Mouse (Mus musculus): ENCODE results near the gene Prrc2b. TPM values are rescaled to one million over a fixed set of nuclear protein-coding genes. Genes with fewer than 3 reads are reported as not detected.

The Prrc2b gene
- polyA plus RNA-seq, 1 experiment = 1.2 TPM

DNA sequence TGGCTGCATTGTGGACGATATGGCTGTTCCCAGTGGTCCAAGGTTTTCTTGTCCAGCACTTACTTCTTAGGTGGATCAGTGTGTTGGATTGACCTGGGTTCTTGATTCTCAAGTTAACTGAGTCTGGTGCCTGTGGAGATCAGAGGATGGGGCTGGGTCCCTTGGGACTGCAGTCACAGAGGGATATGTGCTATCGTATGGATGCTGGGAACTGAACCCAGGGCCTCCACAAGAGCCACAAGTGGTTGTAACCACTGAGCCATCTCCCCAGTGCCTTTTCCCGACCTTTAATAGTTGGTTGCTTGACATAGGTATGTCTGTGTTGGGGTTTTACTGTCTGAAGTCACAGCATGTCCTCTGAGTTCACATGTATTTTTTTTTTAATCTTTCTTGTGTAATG, 12.2 kb downstream of the Prrc2b start:
- Histone ChIP-seq H3K4me1 (ENCODE audit: control insufficient read depth) (peaks cover 69% of the 10 kb centered on the region), H3K4me3 (replicated peaks) (no peak overlapping the region), H3K9me3 (ENCODE audit: control insufficient read depth, low read length) (peaks cover 2% of the 10 kb centered on the region; the same call in 1 of the 2 replicates), H3K36me3 (ENCODE audit: control insufficient read depth) (peaks cover 24% of the 10 kb centered on the region), H3K27me3 (ENCODE audit: control insufficient read depth) (no peaks in the 10 kb centered on the region)
- TF ChIP-seq TAL1 (IDR thresholded peaks at IDR 0.05; ENCODE audit: low read length) = no peak
- no peak for TF ChIP-seq GATA1 (IDR thresholded peaks at IDR 0.05; ENCODE audit: low read length)

DNA sequence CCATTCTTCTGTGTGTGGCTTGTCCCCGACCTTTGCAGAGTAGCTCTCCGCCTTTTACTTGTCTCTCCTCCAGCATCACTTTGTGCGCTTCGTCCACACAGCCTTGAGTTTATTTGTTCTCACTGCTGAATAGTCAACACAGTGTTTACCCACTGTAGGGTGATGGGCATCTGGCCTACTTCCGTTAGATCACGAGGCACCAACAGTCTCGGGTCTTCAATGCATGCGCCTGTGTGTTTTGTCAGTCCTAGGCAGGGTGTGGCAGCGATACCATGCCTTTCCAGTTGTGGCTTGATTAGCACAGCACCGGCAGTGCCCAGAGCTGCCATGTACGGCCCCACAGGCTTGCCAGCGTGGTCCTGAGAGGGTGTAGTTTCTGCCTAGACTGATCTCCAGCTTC, 13.6 kb downstream of the Prrc2b start:
- no peak overlapping the region for H3K4me3 ChIP-seq (replicated peaks)
- peaks cover 26% of the 10 kb centered on the region for H3K36me3 ChIP-seq (ENCODE audit: control insufficient read depth)
- no peaks in the 10 kb centered on the region for H3K27me3 ChIP-seq (ENCODE audit: control insufficient read depth)
- H3K4me1 ChIP-seq (ENCODE audit: control insufficient read depth) = peaks cover 64% of the 10 kb centered on the region
- TF ChIP-seq GATA1 (IDR thresholded peaks at IDR 0.05; ENCODE audit: low read length) = no peak
- no peak for TF ChIP-seq TAL1 (IDR thresholded peaks at IDR 0.05; ENCODE audit: low read length)
- H3K9me3 ChIP-seq (ENCODE audit: control insufficient read depth, low read length) = peaks cover 2% of the 10 kb centered on the region; the same call in 1 of the 2 replicates

DNA sequence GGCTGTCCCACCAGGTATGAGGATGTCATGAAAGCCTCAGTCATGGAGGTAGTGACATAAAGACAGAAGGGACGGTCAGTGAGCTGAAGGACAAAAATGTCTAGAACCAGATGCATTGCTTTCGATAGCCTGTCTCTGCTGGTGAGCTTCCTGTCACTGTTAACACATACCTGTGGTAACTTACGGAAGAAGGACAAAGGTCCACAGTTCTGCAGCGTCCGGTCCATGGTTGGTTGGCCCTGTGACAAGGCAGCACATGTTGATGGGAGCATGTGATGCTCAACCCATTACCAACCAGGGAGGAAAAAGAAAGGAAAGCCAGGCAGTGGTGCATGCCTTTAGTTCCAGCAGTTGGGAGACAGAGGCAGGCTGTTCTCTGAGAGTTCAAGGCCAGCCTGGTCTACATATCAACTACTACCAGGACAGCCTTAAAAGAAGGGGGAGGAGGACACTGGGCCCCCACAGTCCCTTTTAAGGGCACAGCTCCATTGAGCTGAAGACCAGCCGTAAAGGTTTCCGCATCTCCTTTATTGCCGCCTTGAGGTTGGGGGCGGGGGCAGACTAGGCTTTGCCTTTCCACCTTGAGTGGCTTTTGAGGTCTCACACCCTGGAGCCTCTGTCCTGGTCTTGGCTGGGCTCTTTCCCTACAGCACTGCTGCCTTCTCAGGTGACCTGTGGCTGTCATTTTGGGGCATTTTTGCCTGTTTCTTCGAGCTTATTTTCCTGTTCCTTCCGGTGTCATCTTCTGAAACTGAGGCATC, 14.3 kb downstream of the Prrc2b start:
- peaks cover 2% of the 10 kb centered on the region; the same call in 1 of the 2 replicates for H3K9me3 ChIP-seq (ENCODE audit: control insufficient read depth, low read length)
- peaks cover 25% of the 10 kb centered on the region for H3K36me3 ChIP-seq (ENCODE audit: control insufficient read depth)
- no peaks in the 10 kb centered on the region for H3K27me3 ChIP-seq (ENCODE audit: control insufficient read depth)
- TF ChIP-seq TAL1 (IDR thresholded peaks at IDR 0.05; ENCODE audit: low read length) (no peak), GATA1 (IDR thresholded peaks at IDR 0.05; ENCODE audit: low read length) (no peak)
- no peak overlapping the region for H3K4me3 ChIP-seq (replicated peaks)
- peaks cover 61% of the 10 kb centered on the region for H3K4me1 ChIP-seq (ENCODE audit: control insufficient read depth)

DNA sequence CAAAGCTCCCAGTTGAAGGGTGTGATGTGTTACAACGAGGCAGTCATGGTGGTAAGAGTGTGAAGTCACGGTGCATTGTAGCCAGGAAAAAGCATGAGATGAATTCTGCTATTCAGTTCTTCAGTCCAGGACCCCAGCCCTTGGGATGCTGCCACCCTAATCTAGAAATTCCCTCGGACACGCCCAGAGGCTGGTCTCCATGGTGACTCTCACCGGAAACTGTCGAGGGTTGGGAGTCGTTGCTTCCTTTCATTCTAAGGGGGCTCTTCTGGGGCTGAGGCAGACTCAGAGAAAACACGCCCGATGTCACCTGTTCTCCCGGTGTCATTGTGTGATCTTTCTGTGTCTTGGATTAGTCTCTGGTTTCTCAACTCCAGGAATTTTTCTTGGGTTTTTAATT, 15.7 kb downstream of the Prrc2b start:
- Histone ChIP-seq H3K4me1 (ENCODE audit: control insufficient read depth) (peaks cover 60% of the 10 kb centered on the region), H3K27me3 (ENCODE audit: control insufficient read depth) (no peaks in the 10 kb centered on the region), H3K4me3 (replicated peaks) (no peak overlapping the region), H3K36me3 (ENCODE audit: control insufficient read depth) (peaks cover 21% of the 10 kb centered on the region), H3K9me3 (ENCODE audit: control insufficient read depth, low read length) (no peaks in the 10 kb centered on the region)
- no peak for TF ChIP-seq GATA1 (IDR thresholded peaks at IDR 0.05; ENCODE audit: low read length)
- no peak for TF ChIP-seq TAL1 (IDR thresholded peaks at IDR 0.05; ENCODE audit: low read length)

DNA sequence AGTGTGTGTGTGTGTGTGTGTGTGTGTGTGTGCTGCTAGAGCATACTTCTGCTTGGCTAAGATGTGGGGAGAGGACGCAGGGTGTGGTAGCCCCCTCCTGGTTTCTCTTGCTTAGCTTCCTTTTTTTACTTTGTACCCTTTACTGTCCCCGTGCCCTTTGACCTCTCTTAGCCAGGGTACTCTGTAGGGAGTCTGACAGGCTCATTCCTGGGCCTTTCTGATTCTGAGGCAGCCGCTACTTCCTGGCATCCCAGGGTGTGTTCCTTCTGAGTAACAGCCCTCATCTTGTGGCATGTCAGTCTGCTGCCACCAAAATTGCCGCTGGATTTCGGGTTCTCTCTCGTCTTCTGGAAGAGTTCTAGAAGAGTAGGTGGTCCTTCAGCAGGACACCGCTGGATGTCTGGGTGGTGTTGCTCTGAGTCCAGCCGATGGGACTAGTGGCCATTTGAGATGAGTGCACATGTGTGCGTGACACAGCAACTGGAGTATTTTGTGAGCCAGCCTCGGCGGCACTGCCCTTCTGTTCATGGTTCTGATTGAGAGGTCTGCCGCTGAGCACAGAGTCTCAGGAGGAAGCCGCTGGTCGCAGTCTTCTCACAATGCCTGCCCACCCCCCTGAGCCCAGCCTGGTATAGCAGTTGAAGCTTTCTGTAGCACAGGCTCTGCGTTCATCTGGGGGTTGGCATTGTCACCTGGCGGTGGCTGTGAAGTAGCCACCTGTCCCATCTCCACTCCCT, 16.3 kb downstream of the Prrc2b start:
- H3K4me1 ChIP-seq (ENCODE audit: control insufficient read depth) = peaks cover 55% of the 10 kb centered on the region
- no peak for TF ChIP-seq TAL1 (IDR thresholded peaks at IDR 0.05; ENCODE audit: low read length)
- no peak for TF ChIP-seq GATA1 (IDR thresholded peaks at IDR 0.05; ENCODE audit: low read length)
- peaks cover 18% of the 10 kb centered on the region for H3K36me3 ChIP-seq (ENCODE audit: control insufficient read depth)
- H3K4me3 ChIP-seq (replicated peaks) = no peak overlapping the region
- H3K9me3 ChIP-seq (ENCODE audit: control insufficient read depth, low read length) = no peaks in the 10 kb centered on the region
- no peaks in the 10 kb centered on the region for H3K27me3 ChIP-seq (ENCODE audit: control insufficient read depth)

DNA sequence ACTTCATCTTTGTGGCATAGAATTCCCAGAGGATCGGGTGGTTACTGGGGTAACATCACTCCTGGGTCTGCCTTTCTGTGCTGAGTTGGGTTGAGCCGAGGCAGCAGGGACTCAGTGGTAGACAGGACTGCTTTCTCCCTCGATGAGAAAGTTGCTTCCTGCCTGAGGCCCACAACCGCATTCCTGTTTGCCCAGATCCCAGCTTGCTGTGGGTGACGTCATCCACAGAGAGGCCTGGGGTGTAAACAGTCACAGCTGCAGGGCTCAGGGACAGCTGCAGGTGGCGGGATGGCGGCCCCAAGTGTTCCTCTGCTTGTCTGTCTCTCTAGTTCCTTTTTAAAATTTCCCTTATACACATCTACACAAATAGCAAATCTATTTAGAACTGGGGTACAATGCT, 16.9 kb downstream of the Prrc2b start:
- Histone ChIP-seq H3K4me3 (replicated peaks) (no peak overlapping the region), H3K27me3 (ENCODE audit: control insufficient read depth) (no peaks in the 10 kb centered on the region), H3K9me3 (ENCODE audit: control insufficient read depth, low read length) (no peaks in the 10 kb centered on the region), H3K36me3 (ENCODE audit: control insufficient read depth) (peaks cover 16% of the 10 kb centered on the region), H3K4me1 (ENCODE audit: control insufficient read depth) (peaks cover 51% of the 10 kb centered on the region)
- TF ChIP-seq TAL1 (IDR thresholded peaks at IDR 0.05; ENCODE audit: low read length) (no peak), GATA1 (IDR thresholded peaks at IDR 0.05; ENCODE audit: low read length) (no peak)

DNA sequence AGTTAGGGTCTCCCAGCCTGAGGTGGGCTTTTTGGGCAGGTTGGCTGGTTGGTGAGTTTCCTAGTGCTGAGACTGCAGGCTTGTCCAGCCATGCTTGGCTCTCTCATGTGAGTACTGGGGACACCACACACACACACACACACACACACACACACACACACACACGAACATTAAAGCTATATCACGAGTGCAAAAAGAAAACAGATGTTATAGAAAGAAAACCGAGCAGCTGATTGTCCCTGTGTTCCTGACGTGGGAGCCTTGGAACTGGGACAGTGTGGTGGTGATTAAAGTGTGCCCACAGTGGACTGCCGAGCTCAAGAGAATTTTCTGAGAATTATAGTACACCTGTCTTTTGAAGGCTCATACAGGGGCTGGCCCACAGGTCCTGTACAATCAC, 18.4 kb downstream of the Prrc2b start:
- Histone ChIP-seq H3K9me3 (ENCODE audit: control insufficient read depth, low read length) (no peaks in the 10 kb centered on the region), H3K4me3 (replicated peaks) (no peak overlapping the region), H3K4me1 (ENCODE audit: control insufficient read depth) (peaks cover 43% of the 10 kb centered on the region), H3K36me3 (ENCODE audit: control insufficient read depth) (peaks cover 20% of the 10 kb centered on the region), H3K27me3 (ENCODE audit: control insufficient read depth) (no peaks in the 10 kb centered on the region)
- TF ChIP-seq TAL1 (IDR thresholded peaks at IDR 0.05; ENCODE audit: low read length) (no peak), GATA1 (IDR thresholded peaks at IDR 0.05; ENCODE audit: low read length) (no peak)

DNA sequence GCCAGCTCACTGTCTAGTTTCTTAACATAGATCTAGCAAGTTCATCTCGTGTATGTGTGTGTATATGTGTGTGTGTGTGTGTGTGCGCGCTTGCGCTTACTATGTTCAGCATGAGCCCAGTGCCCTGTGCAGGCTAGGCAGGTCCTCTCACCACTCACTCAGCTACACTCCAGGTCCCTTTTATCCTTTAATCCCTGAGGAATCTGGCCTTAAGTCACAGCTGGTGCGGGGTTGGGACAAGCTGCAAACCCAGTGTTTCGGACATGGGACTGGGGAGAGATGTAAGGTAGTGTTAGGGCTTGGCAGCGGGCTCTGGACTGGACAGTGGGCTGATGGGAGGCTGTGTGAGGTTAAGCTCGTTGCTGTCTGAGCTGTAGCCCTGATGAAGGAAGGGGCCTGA, 19.1 kb downstream of the Prrc2b start:
- peaks cover 39% of the 10 kb centered on the region for H3K4me1 ChIP-seq (ENCODE audit: control insufficient read depth)
- TF ChIP-seq GATA1 (IDR thresholded peaks at IDR 0.05; ENCODE audit: low read length) = no peak
- TF ChIP-seq TAL1 (IDR thresholded peaks at IDR 0.05; ENCODE audit: low read length) = no peak
- H3K27me3 ChIP-seq (ENCODE audit: control insufficient read depth) = no peaks in the 10 kb centered on the region
- peaks cover 21% of the 10 kb centered on the region for H3K36me3 ChIP-seq (ENCODE audit: control insufficient read depth)
- no peak overlapping the region for H3K4me3 ChIP-seq (replicated peaks)
- H3K9me3 ChIP-seq (ENCODE audit: control insufficient read depth, low read length) = no peaks in the 10 kb centered on the region

DNA sequence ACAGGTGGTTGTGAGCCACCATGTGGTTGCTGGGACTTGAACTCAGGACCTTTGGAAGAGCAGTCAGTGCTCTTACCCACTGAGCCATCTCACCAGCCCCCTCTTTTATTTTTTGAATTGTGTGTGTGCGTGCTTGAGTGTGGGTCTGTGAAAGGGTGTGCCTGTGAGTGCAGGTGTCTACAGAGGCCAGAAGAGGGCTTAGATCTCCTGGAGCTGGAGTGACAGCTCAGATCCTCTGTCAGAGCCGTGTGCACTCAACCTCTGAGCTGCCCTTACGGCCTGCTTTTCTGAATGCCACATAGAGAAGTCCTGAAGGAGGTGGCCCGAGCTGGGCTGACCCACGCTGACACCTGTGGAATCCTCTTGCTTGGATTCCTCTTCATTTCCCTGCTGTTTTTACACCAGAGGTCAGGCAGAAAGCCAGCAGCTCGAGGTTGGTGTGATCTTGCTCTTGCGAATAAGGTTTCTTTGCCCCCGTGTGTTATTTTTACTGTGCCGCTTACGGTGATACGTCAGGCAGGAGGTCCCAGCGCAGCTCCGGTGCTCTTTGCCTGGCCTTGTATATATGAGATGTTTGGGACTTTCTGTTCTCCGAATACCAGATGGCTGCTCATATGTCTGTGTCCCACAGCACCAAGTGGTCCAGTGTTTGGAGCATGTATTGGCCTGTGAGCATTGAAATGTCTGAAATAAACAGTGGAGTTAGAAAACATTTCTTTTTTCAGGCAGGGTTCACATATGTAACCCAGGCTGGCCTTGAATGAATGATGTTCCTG, 21.0 kb downstream of the Prrc2b start:
- H3K36me3 ChIP-seq (ENCODE audit: control insufficient read depth) = peaks cover 25% of the 10 kb centered on the region
- H3K4me1 ChIP-seq (ENCODE audit: control insufficient read depth) = peaks cover 27% of the 10 kb centered on the region
- H3K4me3 ChIP-seq (replicated peaks) = no peak overlapping the region
- H3K27me3 ChIP-seq (ENCODE audit: control insufficient read depth) = no peaks in the 10 kb centered on the region
- no peaks in the 10 kb centered on the region for H3K9me3 ChIP-seq (ENCODE audit: control insufficient read depth, low read length)
- TF ChIP-seq GATA1 (IDR thresholded peaks at IDR 0.05; ENCODE audit: low read length) (no peak), TAL1 (IDR thresholded peaks at IDR 0.05; ENCODE audit: low read length) (no peak)
